Mouse (Mus musculus): ENCODE results near the gene Abtb2.

- TF ChIP-seq CTCF (IDR thresholded peaks at IDR 0.05; ENCODE audit: low read depth, low read length): no peak
- TF ChIP-seq POLR2A (IDR thresholded peaks at IDR 0.05; ENCODE audit: insufficient read depth, low read length): no peak
- TF ChIP-seq EP300 (IDR thresholded peaks at IDR 0.05; ENCODE audit: insufficient read depth, low read depth, low read length): no peak
These were observed 124.3 kb downstream of the Abtb2 start for GRCm38 (mm10) chr2:103690425-103690824.
